Mouse (Mus musculus): ENCODE measurements around the gene Fgfr2. TPM values are rescaled to one million over a fixed set of nuclear protein-coding genes. Genes with fewer than 3 reads are reported as not detected.

Fgfr2 gene
- polyA plus RNA-seq, 1 experiment from 2014 or later: 11.2 TPM

DNA sequence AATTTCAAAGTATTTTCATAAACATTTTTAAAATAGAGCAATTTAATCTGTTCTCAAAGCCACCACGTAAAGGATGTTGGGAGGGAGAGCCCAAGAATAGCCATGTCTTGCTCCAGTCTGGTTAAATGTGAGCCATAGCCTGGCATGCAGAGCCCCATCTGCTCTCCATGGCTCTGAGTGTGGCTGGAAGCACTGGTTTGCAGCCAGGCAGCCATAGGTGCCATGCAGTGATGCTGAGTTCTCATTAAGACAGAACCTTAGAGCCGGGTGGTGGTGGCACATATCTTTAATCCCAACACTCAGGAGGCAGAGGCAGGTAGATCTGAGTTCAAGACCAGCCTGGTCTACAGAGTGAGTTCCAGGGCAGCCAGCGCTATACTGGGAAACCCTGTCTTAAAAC, 2822.5 kb downstream of the Fgfr2 start:
- WGBS (ENCODE audit: insufficient replicate concordance): 86% methylated on average over 3 of the region's 3 CpGs
- ATAC-seq (no peak), DNase-seq (no peak)
- H3K4me2 ChIP-seq (ENCODE audit: low read depth, low read length): no peak overlapping the region
- H3K9me3 ChIP-seq (ENCODE audit: low read length): no peaks in the 10 kb centered on the region
- H3K27ac ChIP-seq (ENCODE audit: low read depth): no peak overlapping the region
- no peak overlapping the region for H3K9ac ChIP-seq (replicated peaks)
- no peak overlapping the region for H3K4me3 ChIP-seq (ENCODE audit: low read depth, low read length)
- no peak for TF ChIP-seq CTCF (IDR thresholded peaks at IDR 0.05; ENCODE audit: low read depth)
- TF ChIP-seq EP300 (IDR thresholded peaks at IDR 0.05; ENCODE audit: low read depth): no peak
- H3K27me3 ChIP-seq (ENCODE audit: insufficient read depth, low read length): no peaks in the 10 kb centered on the region
- H3K4me1 ChIP-seq (ENCODE audit: insufficient read depth): no peaks in the 10 kb centered on the region
- H3K36me3 ChIP-seq (replicated peaks; ENCODE audit: insufficient read depth, low read length): no peaks in the 10 kb centered on the region

DNA sequence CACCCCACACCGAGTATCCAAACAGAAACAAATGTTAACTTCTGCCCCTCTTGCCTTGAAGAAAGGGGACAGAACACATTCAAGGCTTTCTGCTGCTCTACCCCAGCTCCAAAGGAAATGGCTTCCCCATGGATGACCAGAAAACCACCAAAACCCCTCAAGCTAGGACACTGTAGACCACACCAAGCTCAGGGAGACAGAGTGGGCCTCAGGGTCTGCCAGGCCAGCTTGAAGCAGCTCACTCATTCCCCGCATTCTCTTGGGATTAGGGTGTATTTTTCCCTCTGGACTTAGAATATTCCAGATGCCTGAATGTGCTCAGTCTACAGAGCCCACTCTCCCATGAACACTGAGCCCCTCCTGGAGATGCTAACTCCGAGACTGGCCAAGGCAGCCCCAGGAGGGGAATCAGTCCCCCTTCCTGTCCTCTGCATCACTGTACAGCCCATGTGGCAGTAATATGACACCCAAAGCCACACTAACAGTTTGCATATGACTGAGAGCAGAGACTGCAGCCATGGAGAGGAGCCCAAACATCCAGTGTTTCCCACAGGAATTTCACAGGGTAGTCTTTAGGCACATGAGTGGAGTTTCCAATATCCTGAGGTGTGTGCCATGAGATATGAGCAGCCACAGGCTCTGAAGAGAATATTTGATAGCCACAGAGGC, 2824.1 kb downstream of the Fgfr2 start:
- Histone ChIP-seq H3K4me2 (ENCODE audit: low read depth, low read length) (no peak overlapping the region), H3K9me3 (ENCODE audit: low read length) (no peaks in the 10 kb centered on the region), H3K4me1 (ENCODE audit: insufficient read depth) (no peaks in the 10 kb centered on the region), H3K4me3 (ENCODE audit: low read depth, low read length) (no peak overlapping the region), H3K36me3 (replicated peaks; ENCODE audit: insufficient read depth, low read length) (no peaks in the 10 kb centered on the region), H3K27ac (ENCODE audit: low read depth) (no peak overlapping the region), H3K9ac (replicated peaks) (no peak overlapping the region), H3K27me3 (ENCODE audit: insufficient read depth, low read length) (no peaks in the 10 kb centered on the region)
- 60% methylated on average over 3 of the region's 3 CpGs for WGBS (ENCODE audit: insufficient replicate concordance)
- DNase-seq (no peak), ATAC-seq (no peak)
- no peak for TF ChIP-seq EP300 (IDR thresholded peaks at IDR 0.05; ENCODE audit: low read depth)
- TF ChIP-seq CTCF (IDR thresholded peaks at IDR 0.05; ENCODE audit: low read depth): no peak

DNA sequence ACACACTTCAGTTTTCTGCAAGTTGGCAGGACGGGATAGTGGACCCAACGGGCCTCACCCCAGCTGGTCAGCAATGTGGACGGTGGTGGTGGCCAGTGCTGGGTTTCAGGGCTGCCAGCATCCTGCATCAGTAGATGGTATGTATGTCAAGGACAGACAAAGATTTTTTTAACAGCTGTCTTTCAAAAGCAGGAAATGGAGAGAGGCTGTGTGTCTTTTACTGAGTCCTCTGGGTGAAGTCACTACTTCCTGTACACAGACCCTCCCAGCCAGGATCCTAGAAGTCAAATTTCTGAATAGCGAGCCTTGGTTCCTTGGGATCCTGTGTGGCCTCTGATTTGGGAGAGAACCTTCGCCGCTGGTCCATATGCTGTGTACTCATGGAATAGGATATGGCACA, 2832.0 kb downstream of the Fgfr2 start:
- Histone ChIP-seq H3K4me3 (ENCODE audit: low read depth, low read length) (no peak overlapping the region), H3K36me3 (replicated peaks; ENCODE audit: insufficient read depth, low read length) (no peaks in the 10 kb centered on the region), H3K4me2 (ENCODE audit: low read depth, low read length) (no peak overlapping the region), H3K4me1 (ENCODE audit: insufficient read depth) (no peaks in the 10 kb centered on the region), H3K27me3 (ENCODE audit: insufficient read depth, low read length) (no peaks in the 10 kb centered on the region), H3K27ac (ENCODE audit: low read depth) (no peak overlapping the region), H3K9ac (replicated peaks) (no peak overlapping the region), H3K9me3 (ENCODE audit: low read length) (no peaks in the 10 kb centered on the region)
- TF ChIP-seq EP300 (IDR thresholded peaks at IDR 0.05; ENCODE audit: low read depth) (no peak), CTCF (IDR thresholded peaks at IDR 0.05; ENCODE audit: low read depth) (no peak)
- DNase-seq: no peak
- no peak for ATAC-seq
- WGBS (ENCODE audit: insufficient replicate concordance): 54% methylated on average over 6 of the region's 6 CpGs

DNA sequence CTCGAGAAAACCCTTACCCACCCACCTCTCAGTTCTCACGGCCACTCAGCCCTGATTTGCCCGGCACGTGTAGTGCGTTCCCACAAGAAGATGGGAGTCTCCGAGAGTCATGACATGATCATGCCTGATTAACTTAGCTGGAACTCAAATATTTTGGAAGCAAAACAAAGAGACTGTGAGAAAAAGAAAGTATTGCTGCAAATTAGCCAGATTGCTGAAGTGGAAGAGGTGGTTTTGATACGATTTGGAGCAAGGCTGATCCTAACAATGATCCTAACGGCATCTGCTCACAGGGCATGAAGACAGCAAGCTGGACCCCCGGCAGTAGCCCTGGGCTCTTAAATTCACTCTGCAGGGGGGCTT, 2833.7 kb downstream of the Fgfr2 start:
- Histone ChIP-seq H3K27me3 (ENCODE audit: insufficient read depth, low read length) (no peaks in the 10 kb centered on the region), H3K36me3 (replicated peaks; ENCODE audit: insufficient read depth, low read length) (no peaks in the 10 kb centered on the region), H3K4me3 (ENCODE audit: low read depth, low read length) (no peak overlapping the region), H3K4me1 (ENCODE audit: insufficient read depth) (no peaks in the 10 kb centered on the region), H3K9ac (replicated peaks) (no peak overlapping the region), H3K9me3 (ENCODE audit: low read length) (no peaks in the 10 kb centered on the region), H3K4me2 (ENCODE audit: low read depth, low read length) (no peak overlapping the region), H3K27ac (ENCODE audit: low read depth) (no peak overlapping the region)
- WGBS (ENCODE audit: insufficient replicate concordance): 68% methylated on average over 9 of the region's 9 CpGs
- TF ChIP-seq CTCF (IDR thresholded peaks at IDR 0.05; ENCODE audit: low read depth) (no peak), EP300 (IDR thresholded peaks at IDR 0.05; ENCODE audit: low read depth) (no peak)
- DNase-seq: no peak
- no peak for ATAC-seq

GRCm38 (mm10) chr7:130288719-130289427, 2834.3 kb downstream of the Fgfr2 start:
- Histone ChIP-seq H3K27me3 (ENCODE audit: insufficient read depth, low read length) (no peaks in the 10 kb centered on the region), H3K4me3 (ENCODE audit: low read depth, low read length) (no peak overlapping the region), H3K36me3 (replicated peaks; ENCODE audit: insufficient read depth, low read length) (no peaks in the 10 kb centered on the region), H3K9ac (replicated peaks) (no peak overlapping the region), H3K9me3 (ENCODE audit: low read length) (no peaks in the 10 kb centered on the region), H3K4me2 (ENCODE audit: low read depth, low read length) (no peak overlapping the region), H3K27ac (ENCODE audit: low read depth) (no peak overlapping the region), H3K4me1 (ENCODE audit: insufficient read depth) (no peaks in the 10 kb centered on the region)
- ATAC-seq (peak; percentile 50), DNase-seq (peak; percentile 44)
- TF ChIP-seq EP300 (IDR thresholded peaks at IDR 0.05; ENCODE audit: low read depth): no peak
- no peak for TF ChIP-seq CTCF (IDR thresholded peaks at IDR 0.05; ENCODE audit: low read depth)
- WGBS (ENCODE audit: insufficient replicate concordance): 53% methylated on average over 11 of the region's 11 CpGs

GRCm38 (mm10) chr7:130288248-130288647, 2834.9 kb downstream of the Fgfr2 start:
- DNase-seq: no peak
- ATAC-seq: no peak
- H3K4me1 ChIP-seq (ENCODE audit: insufficient read depth): no peaks in the 10 kb centered on the region
- 46% methylated on average over 7 of the region's 7 CpGs for WGBS (ENCODE audit: insufficient replicate concordance)
- H3K27ac ChIP-seq (ENCODE audit: low read depth): no peak overlapping the region
- no peaks in the 10 kb centered on the region for H3K27me3 ChIP-seq (ENCODE audit: insufficient read depth, low read length)
- no peak overlapping the region for H3K9ac ChIP-seq (replicated peaks)
- no peak for TF ChIP-seq CTCF (IDR thresholded peaks at IDR 0.05; ENCODE audit: low read depth)
- no peak for TF ChIP-seq EP300 (IDR thresholded peaks at IDR 0.05; ENCODE audit: low read depth)
- H3K9me3 ChIP-seq (ENCODE audit: low read length): no peaks in the 10 kb centered on the region
- H3K4me2 ChIP-seq (ENCODE audit: low read depth, low read length): no peak overlapping the region
- H3K36me3 ChIP-seq (replicated peaks; ENCODE audit: insufficient read depth, low read length): no peaks in the 10 kb centered on the region
- no peak overlapping the region for H3K4me3 ChIP-seq (ENCODE audit: low read depth, low read length)

All from liver, postnatal 0 days (tissue).